Mouse (Mus musculus): ENCODE measurements around the gene Olfr1188.
"Not testable (repeated sequence)": the region's sequence is repeated elsewhere in the genome, so short reads cannot be mapped to it uniquely, and the experiment has no call there.

Olfr1188 gene

DNA sequence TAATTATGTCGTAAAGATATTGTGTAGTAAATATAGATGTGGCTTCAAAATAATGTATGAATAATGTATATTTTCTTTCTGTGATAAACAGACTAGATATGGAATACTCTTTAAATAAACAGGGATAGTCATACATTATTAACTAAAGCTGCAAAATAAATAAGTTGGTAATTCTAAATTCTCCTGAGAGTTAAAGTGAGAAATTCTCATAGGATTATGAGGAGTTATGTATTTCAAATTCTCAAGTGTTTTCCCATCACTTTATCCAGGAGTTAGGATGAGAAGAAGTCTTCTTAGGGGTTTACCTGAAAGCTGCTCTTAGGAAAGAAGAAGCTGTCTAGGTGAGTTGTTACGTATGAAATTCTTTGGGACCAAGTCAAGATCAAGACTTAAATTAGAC, at the start of gene Olfr1188:
Gene Olfr1188, plus strand, starts transcription at position 301 of the 400 bp plus-strand sequence.
- DNase-seq, result no peak

DNA sequence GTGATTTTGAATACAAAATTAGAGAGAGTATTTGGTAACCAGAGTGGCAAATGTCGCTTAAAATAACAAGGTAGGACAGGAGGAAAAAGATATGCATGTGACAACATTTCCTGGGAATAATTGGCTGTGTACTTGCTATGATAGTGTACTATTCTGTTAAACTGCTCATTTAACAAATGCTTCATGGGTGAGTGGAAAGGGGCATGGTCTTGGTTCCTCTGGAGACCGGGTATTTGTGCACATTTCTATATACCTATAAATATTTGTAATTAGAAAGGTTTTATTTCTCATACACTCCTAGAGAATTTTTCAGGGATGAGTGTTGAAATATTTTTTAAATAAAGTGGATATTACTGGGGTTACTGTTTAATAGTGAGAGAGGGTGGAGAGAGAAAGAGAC, 38.5 kb upstream of the Olfr1188 start, which contains the start of gene Olfr1186:
Gene Olfr1186, plus strand, starts transcription at position 301 of the 400 bp plus-strand sequence.
- no peak for DNase-seq

DNA sequence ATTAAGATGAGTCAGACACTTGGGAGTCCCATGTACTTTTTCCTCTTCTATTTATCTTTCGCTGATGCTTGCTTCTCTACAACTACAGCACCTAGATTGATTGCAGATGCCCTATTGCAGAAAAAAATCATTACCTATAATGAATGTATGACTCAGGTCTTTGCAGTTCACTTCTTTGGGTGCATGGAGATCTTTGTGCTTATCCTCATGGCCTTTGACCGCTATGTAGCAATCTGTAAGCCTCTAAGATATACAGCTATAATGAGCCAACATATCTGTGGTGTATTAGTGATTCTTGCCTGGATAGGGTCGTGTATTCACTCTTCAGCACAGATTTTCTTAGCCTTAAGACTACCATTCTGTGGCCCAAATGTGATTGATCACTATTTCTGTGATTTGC, 31.0 kb upstream of the Olfr1188 start:
- DNase-seq, result no peak

DNA sequence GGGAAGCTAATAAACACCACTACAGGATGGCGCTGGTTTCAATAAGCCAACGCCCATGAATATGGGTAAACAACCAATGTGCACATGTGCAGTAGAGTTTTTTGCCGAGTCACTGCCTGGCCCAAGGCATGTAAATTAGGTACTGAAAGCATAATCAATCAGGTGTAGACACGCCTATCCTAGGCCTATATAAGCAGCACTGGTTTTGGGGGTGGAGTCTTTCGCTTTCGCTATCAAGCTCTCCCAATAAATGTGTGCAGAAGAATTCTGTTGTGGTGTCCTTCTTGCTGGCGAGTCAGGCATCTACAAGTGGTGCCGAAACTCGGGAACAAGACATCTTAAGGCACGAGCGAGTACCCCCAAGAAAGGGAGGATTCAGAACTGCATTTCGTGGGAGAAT, 16.0 kb downstream of the Olfr1188 start:
- not testable (repeated sequence) for DNase-seq

DNA sequence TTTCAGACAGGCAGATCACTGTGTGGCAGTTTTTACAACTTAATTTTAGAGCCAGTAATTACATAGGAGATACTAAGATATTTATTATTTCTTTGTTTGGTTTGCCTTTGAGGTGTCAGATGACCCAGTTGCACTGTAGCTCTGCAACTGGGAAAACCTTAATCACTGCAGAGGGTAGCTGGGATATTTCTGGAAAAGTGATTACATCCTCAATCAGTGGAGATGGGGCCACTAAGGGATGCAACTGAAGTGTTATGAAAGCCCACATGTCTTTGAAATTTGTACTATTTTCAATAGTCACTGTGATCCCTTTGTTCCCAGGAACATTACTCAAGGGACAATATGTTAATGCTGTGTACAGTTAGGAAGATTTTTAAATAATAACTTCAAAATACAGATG, 29.4 kb downstream of the Olfr1188 start, which contains the start of gene Olfr1189:
Gene Olfr1189, plus strand, starts transcription at position 301 of the 400 bp plus-strand sequence.
- no peak for DNase-seq

All from kidney, postnatal 4 days (tissue).